Mouse (Mus musculus) liver, adult 2 months (tissue): ENCODE data around the gene Pole4.

Experiments
- CTCF ChIP-seq: fragments of 200-500 bp; IDR thresholded peaks from 2 replicates; pipeline ENCODE4 v1.5.1; 2011; ENCODE audit warnings: low read depth, low read length, control low read depth
- POLR2A ChIP-seq: fragments of 200-500 bp; IDR thresholded peaks from 2 replicates; pipeline ENCODE4 v1.6.1; 2011; ENCODE audit warnings: low read length, control low read depth; ENCODE audit not compliant: insufficient read depth; ENCODE audit errors: extremely low read depth

DNA sequence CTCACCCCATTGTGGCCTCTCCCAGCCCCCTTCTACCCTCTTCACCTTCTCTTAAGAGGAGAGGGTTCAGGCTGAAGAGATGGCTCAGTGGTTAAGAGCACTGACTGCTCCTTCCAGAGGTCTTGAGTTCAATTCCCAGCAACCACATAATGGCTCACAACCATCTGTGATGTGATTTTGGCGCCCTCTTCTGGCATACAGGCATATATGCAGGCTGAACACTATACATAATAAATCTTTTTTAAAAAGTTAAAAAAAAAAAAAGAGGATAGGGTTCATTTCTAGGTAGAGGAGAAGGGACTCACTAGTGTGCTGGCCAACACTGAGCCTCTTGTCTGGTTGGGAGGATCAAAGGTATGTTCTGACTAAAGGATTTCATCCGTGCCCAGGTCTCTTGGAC lies 44.9 kb upstream of the Pole4 start:
- TF ChIP-seq POLR2A (no peak), CTCF (no peak)
